Mouse (Mus musculus) forebrain, postnatal 0 days (tissue): Measurements from ENCODE around the gene Abl1. TPM values are rescaled to one million over a fixed set of nuclear protein-coding genes. Genes with fewer than 3 reads are reported as not detected.
A peak's percentile ranks its signal among the peaks of the same experiment; 100 is the strongest.

Experiments
- ATAC-seq: fragments of 200-750 bp; cut with Nextera tagmentation; 2 replicates; pipeline ENCODE4 v1.8.0; 2017; ENCODE audit warnings: mild to moderate bottlenecking, moderate library complexity
- DNase-seq: peaks from one replicate; pipeline ENCODE4 v3.0.0-alpha.2; 2015
- H3K27ac ChIP-seq: fragments of 300-500 bp; sonication (generic); 2 replicates; pipeline ENCODE4 v1.5.1; 2014; ENCODE audit warnings: low read depth, mild to moderate bottlenecking, antibody characterized with exemption, low read length, moderate library complexity, mixed read lengths
- H3K27me3 ChIP-seq: fragments of 300-500 bp; sonication (generic); 2 replicates; pipeline ENCODE4 v1.6.1; 2014; ENCODE audit warnings: mild to moderate bottlenecking, low read length, mixed read lengths; ENCODE audit not compliant: insufficient read depth
- H3K36me3 ChIP-seq: fragments of 300-500 bp; sonication (generic); 2 replicates; pipeline ENCODE4 v1.6.1; 2014; ENCODE audit warnings: mild to moderate bottlenecking, moderate library complexity; ENCODE audit not compliant: insufficient read depth
- H3K4me1 ChIP-seq: fragments of 300-500 bp; sonication (generic); 2 replicates; pipeline ENCODE4 v1.6.1; 2014; ENCODE audit warnings: antibody characterized with exemption; ENCODE audit not compliant: insufficient read depth
- H3K4me2 ChIP-seq: fragments of 300-500 bp; sonication (generic); 2 replicates; pipeline ENCODE4 v1.6.1; 2014; ENCODE audit warnings: low read depth, mild to moderate bottlenecking, moderate library complexity
- H3K4me3 ChIP-seq: fragments of 300-500 bp; sonication (generic); 2 replicates; pipeline ENCODE4 v1.5.1; 2014; ENCODE audit warnings: low read depth, low read length, mixed read lengths
- H3K9ac ChIP-seq: fragments of 300-500 bp; sonication (generic); 2 replicates; pipeline ENCODE4 v1.6.1; 2014; ENCODE audit warnings: mild to moderate bottlenecking
- H3K9me3 ChIP-seq: fragments of 300-500 bp; sonication (generic); 2 replicates; pipeline ENCODE4 v1.6.1; 2016; ENCODE audit warnings: low read length
- CTCF ChIP-seq: sonication (generic); IDR thresholded peaks from 2 replicates; pipeline ENCODE4 v1.5.1; 2016; ENCODE audit warnings: antibody characterized with exemption, control low read depth, low read depth
- WGBS: fragments of 180-500 bp; shearing (Covaris S2); extraction: QIAGEN DNeasy Blood & Tissue Kit; methylation state at CpG from one replicate; pipeline ENCODE4 v1.1.7; 2014; 5-methylcytosine and 5-hydroxymethylcytosine counted together
- polyA plus RNA-seq: library from polyadenylated mRNA; unstranded; fragments of >200 nt; fragmentation: Nextera tagmentation; extraction: Ambion mirVana; gene quantifications from 2 replicates; pipeline ENCODE4 v1.2.1, GENCODE M21; 2015
- total RNA-seq: library from RNA; depleted of rRNA; stranded (reverse); fragments of >200 nt; gene quantifications from 2 replicates; pipeline ENCODE4 v1.2.3, GENCODE M21; 2014

Gene Abl1
- total and polyA plus RNA-seq, 2 experiments from 2014 or later, result 12.4 to 54.0 TPM

GRCm38 (mm10) chr2:31796943-31797342, 108.8 kb downstream of the Abl1 start:
- no peaks in the 10 kb centered on the region for H3K4me1 ChIP-seq
- no peak for DNase-seq
- H3K4me2 ChIP-seq, result no peak overlapping the region
- no peaks in the 10 kb centered on the region for H3K9me3 ChIP-seq
- no peak overlapping the region for H3K4me3 ChIP-seq
- no peak overlapping the region for H3K9ac ChIP-seq
- no peak for TF ChIP-seq CTCF
- no peak overlapping the region for H3K27ac ChIP-seq
- peaks cover 72% of the 10 kb centered on the region for H3K36me3 ChIP-seq
- no peak for ATAC-seq
- 91% methylated on average over 3 of the region's 3 CpGs for WGBS
- H3K27me3 ChIP-seq, result no peaks in the 10 kb centered on the region

GRCm38 (mm10) chr2:31801416-31801815, 113.2 kb downstream of the Abl1 start:
- no peaks in the 10 kb centered on the region for H3K9me3 ChIP-seq
- no peak overlapping the region for H3K4me2 ChIP-seq
- H3K4me1 ChIP-seq, result no peaks in the 10 kb centered on the region
- no peak for TF ChIP-seq CTCF
- DNase-seq (no peak), ATAC-seq (no peak)
- H3K4me3 ChIP-seq, result no peak overlapping the region
- no peak overlapping the region for H3K27ac ChIP-seq
- 87% methylated on average over 9 of the region's 9 CpGs for WGBS
- no peak overlapping the region for H3K9ac ChIP-seq
- no peaks in the 10 kb centered on the region for H3K27me3 ChIP-seq
- H3K36me3 ChIP-seq, result peaks cover 69% of the 10 kb centered on the region

DNA sequence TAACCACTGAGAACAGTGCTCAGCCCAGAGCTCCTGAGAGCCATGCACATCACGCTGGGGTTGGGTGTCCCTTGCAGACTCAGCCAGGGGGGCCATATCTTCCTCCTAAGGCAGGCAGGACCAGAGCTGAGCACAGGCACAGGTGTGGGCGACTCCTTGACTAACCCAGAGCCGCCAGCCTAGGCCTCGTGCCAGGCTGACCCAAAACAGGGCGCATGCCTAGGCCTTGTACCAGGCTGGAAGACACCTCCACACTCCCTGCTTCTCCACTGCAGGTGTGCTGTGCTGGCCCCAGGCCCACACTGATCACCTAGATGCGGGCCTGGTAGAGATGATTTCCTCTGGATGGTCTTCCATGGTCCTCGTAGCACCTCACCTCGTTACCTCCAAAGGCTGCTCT, 114.6 kb downstream of the Abl1 start:
- H3K4me2 ChIP-seq, result no peak overlapping the region
- H3K27ac ChIP-seq, result no peak overlapping the region
- H3K27me3 ChIP-seq, result no peaks in the 10 kb centered on the region
- H3K9ac ChIP-seq, result no peak overlapping the region
- H3K9me3 ChIP-seq, result no peaks in the 10 kb centered on the region
- H3K4me3 ChIP-seq, result no peak overlapping the region
- no peak for TF ChIP-seq CTCF
- peaks cover 55% of the 10 kb centered on the region for H3K36me3 ChIP-seq
- ATAC-seq (no peak), DNase-seq (no peak)
- 88% methylated on average over 8 of the region's 8 CpGs for WGBS
- peaks cover 4% of the 10 kb centered on the region; the same call in 1 of the 2 replicates for H3K4me1 ChIP-seq

DNA sequence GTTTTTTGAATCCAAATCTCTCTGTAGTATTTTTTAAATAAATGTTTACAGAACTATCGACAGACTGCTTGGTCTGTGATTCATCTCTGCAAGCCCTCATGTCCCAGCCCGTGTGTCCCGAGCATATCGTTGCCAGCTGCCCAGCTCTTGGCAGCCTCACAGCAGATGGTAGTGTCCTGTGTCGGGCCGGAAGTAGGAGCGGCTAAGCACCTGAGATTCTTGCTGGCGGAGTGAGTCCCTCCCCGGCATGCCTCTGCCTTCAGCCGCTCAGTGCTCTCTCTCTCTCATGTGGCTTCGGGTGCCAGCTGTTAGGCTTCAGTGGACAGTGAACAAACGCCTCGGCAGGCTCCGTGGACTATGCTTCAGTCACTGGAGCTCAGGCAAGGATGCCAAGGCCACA, 115.3 kb downstream of the Abl1 start:
- WGBS, result 85% methylated on average over 14 of the region's 14 CpGs
- no peak for ATAC-seq
- H3K36me3 ChIP-seq, result peaks cover 48% of the 10 kb centered on the region

GRCm38 (mm10) chr2:31806639-31807382, 118.6 kb downstream of the Abl1 start:
- peaks cover 4% of the 10 kb centered on the region; the same call in 1 of the 2 replicates for H3K4me1 ChIP-seq
- no peak overlapping the region for H3K4me2 ChIP-seq

More for the DNA sequence above, 115.3 kb downstream of the Abl1 start:
- no peaks in the 10 kb centered on the region for H3K9me3 ChIP-seq
- no peak for TF ChIP-seq CTCF
- no peak overlapping the region for H3K4me3 ChIP-seq
- H3K4me1 ChIP-seq, result peaks cover 4% of the 10 kb centered on the region; the same call in 1 of the 2 replicates
- H3K4me2 ChIP-seq, result no peak overlapping the region
- H3K27me3 ChIP-seq, result no peaks in the 10 kb centered on the region
- H3K27ac ChIP-seq, result no peak overlapping the region
- DNase-seq, result no peak
- no peak overlapping the region for H3K9ac ChIP-seq

DNA sequence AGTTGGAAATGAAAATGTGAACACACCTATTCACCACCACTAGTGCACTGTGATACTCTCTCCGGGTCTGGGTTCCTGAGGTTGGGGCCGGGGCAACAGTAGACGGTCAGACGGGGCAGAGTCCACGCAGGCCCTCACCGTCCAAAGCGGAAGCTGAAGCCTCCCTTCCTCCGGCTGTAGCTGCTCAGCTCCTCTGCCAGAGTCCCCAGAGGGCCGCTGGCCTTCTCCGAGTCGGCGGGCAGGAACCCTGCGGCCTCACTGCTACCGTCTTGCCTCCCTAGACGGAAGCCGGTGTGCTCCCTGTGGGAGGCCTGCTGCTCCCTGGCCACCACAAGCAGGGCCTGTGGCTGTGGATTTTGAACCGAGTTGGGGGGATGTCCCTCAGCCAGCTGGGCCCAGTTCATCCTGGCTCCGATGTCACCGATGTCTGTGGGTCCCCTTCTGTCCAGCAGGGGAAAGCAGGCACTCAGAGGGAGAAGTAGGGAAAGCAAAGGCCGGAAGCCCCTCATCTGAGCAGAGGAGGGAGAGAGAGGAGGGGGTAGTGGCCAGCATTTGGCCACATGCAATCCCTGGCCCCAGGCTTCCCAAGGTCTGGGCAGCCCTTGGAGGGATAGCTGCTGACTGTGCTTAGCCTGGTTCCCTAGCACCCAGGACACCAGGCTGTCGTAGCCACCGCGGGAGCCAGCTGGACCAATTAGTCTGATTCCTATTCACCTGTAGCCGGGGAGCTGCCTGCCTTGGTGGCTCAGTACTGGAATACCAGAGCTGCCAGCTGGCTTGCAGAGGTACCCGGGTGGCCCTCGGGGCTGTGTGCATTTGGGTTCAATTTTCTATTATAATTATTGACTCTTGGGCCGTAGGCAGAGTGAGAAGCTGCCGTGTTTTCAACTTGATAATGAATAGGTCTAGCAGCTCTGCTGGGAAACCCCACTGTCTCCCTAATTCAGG, 120.5 kb downstream of the Abl1 start:
- peak; percentile 32; the same call in 1 of the 2 replicates for ATAC-seq
- 43% methylated on average over 28 of the region's 28 CpGs for WGBS
- no peaks in the 10 kb centered on the region for H3K9me3 ChIP-seq
- no peak overlapping the region for H3K27ac ChIP-seq
- DNase-seq, result no peak
- no peak overlapping the region for H3K4me3 ChIP-seq
- peaks cover 4% of the 10 kb centered on the region; the same call in 1 of the 2 replicates for H3K4me1 ChIP-seq
- H3K9ac ChIP-seq, result no peak overlapping the region
- H3K36me3 ChIP-seq, result 0 out of 2 replicates have a peak, but pooled peaks cover 7% of the 10 kb centered on the region
- peak; percentile 41 for TF ChIP-seq CTCF
- no peaks in the 10 kb centered on the region for H3K27me3 ChIP-seq
- H3K4me2 ChIP-seq, result no peak overlapping the region

More at GRCm38 (mm10) chr2:31806639-31807382, 118.6 kb downstream of the Abl1 start:
- Histone ChIP-seq H3K27me3 (no peaks in the 10 kb centered on the region), H3K9me3 (no peaks in the 10 kb centered on the region), H3K27ac (no peak overlapping the region), H3K4me3 (no peak overlapping the region), H3K36me3 (peaks cover 18% of the 10 kb centered on the region), H3K9ac (no peak overlapping the region)
- DNase-seq (peak; percentile 47), ATAC-seq (peak; percentile 70)
- 19% methylated on average over 9 of the region's 9 CpGs for WGBS
- no peak for TF ChIP-seq CTCF
